Mouse (Mus musculus): ENCODE data around the gene Pigu.

Gene Pigu

DNA sequence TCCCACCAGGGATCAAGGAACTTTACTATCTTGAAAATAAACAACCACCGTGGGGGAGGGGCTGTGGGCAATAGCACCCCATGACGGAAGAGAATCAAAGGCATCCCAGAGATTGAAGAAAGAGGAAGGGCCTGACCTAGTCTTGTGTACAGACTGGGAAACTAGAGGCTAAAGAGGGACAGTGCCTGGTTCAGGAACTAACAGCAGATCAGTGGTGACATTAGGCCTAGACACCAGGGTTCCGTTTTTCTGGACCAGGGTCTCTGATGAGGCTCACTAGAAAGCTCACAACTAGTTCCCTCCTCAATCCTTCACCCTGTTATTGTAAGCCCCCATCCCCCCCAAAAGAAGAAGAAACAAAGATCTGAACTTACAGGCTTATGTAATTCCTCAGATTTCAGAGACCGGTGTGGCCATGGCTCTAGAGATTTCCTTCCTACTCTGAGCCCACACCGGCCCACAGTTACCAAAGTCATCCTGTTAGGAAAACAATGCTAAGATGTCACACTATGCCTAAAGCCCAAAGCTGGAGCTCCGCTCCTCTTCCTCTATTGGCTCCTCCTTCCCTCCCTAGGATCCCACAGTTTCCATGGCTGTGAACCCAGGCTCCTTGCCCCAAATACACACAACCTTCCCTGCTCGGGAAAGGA, 10.5 kb upstream of the Pigu start:
- peak; percentile 49 for DNase-seq (ENCODE audit: low read depth)

DNA sequence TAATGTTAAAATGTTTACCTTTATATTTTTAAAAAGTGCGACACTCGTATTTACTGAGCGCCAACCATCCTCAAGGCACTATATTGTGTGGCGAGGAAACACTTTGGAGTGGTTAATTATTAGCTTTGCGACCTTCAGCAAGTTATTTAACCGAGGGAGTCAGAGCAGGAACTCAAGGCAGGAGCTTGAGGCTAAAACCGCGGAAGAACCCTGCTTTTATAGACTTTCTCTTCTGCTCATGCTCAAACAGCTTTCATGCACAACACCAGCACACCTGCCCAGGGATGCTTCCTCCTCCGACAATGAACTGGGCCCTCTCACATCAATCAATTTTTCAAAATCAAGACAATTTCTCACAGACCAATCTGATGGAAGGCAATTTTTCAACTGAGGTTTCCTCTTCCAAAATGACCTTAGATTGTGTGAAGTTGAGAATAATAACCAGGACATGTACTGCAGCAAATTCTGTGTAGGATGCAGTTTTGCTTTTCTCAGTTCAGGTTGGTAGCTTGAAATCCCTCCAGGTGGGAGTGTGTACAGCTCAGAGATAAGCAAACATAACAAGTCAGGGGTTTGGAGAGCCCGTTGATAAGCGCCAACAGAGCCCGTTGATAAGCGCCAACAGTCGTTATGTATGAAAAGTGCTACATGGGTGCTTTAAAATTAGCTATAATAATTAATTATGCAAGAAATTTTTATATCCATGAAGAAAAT, 613 bp upstream of the Pigu start:
- no peak for DNase-seq (ENCODE audit: low read depth)

DNA sequence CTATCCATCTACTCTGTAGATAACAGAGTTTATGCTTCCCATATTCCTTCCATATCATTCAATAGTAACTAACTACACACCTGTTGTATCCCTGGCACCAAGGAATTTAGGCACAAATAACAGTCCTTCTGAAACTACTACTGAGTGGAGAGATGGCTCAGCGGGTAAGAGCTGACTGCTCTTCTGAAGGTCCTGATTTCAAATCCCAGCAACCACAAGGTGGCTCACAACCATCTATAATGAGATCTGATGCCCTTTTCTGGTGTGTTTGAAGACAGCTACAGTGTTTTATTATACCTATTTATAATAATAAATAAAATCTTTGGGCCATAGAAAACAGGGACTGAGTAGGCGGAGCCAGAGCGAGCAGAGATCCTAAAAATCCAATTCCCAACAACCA, 2.8 kb downstream of the Pigu start:
- DNase-seq (ENCODE audit: low read depth) = no peak

DNA sequence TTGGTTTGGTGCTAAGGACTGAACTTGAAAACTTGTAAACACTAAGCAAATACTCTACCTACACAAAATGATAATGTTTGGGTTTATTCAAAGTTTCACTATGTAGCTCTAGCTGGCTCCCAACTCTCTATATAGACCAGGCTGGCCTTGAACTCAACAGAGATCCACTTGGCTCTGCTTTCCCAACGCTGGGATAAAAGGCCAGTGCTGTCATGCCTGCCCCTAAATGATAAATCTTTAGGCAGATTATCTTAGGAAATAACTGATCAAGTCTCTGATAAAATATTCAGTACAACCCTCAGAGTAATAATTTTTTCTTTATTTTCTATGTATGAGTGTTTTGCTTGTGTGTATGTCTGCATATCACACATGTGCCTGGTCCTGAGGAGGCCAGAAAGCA, 10.6 kb downstream of the Pigu start:
- no peak for DNase-seq (ENCODE audit: low read depth)

DNA sequence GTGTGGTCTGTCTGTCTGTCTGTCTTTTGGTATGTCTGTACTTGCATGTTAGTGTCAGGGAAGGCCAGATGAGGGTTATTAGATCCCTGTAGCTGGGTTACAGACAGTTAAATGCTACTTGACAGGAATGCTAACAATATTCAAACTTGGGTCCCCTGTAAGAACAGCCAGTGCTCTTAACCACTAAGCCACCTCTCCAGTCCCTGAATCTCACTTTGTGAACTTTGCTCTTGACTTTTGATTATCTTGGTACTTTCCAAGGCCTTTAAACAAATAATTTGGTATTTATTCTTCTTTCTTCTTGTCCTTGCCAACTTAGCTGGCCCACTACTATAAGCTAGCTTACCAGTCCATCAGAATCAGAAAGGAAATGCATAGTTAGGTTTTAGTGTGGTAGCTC, 17.1 kb downstream of the Pigu start:
- DNase-seq (ENCODE audit: low read depth) = no peak

DNA sequence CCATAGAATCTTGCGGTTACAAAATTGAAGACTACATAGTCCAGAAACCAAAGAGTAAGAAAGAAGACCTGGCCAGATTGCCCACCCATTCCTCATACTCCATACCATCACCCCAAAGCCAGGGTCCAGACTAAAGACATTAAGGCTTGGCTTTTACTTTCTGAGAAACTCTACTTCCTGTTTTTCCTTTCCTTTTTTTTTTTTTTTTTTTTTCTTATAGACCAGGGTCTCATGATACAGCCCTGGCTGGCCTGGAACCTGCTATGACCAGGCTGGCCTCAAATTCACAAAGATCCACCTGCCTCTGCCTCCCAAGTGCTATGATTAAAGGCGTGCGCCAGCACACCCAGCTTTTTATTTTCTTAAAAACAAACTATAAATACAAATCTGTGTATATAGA, 21.0 kb downstream of the Pigu start:
- no peak for DNase-seq (ENCODE audit: low read depth)

DNA sequence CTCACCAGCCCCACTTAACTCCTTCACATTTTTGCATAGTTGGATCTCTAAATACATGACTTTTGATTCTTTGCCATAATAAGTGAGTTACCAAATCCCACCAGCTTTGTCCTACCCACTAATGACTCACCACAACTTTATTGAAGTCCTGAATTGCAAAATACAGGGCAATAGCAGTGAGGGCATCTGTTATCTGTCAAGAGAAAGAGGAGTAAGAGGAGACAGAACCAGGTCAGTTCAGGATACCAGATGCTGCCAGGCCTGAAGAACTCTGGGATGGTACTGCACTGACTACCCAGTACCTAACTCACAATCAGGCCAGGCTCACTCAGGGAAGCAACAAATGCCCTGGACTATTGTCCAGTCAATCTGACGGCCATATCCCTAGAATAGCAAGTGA, 22.0 kb downstream of the Pigu start:
- peak; percentile 64 for DNase-seq (ENCODE audit: low read depth)

DNA sequence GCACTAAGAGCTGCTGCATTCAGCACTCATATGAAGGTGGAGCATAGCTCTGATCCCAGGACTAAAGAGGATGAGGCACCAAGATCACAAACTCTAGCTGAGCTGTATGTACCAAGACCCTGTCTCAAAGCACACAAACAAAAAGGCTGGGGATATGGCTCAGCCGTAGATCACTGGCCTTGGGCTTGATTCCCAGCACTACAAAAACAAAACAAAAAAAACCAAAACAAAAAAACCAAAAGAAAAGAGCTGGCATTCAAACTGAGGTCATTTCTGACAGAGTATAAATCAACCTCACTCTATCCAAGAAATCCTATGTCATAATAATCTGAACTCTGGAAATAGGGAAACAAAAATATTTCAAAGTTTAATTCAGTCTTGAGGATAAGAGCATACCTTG, 23.8 kb downstream of the Pigu start:
- DNase-seq (ENCODE audit: low read depth) = no peak

DNA sequence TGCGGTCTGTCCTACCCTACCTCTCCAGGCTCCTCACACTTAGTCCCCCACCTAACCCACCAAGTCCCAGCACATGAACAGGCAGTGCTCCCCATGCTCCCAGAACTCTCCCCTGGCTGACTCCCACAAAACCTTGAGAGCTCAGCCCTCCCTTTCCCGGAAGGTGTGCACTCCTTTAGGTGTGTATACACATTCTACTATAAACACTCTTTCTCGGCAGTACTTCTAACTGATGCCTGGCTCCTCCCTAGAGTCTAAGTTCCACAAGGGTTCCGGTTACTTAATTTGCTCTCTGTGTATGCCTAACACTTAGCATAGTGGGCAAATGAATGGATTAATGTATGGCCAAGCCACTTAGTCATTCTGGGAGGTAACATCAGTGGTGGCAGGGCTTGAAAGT, 25.9 kb downstream of the Pigu start:
- DNase-seq (ENCODE audit: low read depth) = no peak

DNA sequence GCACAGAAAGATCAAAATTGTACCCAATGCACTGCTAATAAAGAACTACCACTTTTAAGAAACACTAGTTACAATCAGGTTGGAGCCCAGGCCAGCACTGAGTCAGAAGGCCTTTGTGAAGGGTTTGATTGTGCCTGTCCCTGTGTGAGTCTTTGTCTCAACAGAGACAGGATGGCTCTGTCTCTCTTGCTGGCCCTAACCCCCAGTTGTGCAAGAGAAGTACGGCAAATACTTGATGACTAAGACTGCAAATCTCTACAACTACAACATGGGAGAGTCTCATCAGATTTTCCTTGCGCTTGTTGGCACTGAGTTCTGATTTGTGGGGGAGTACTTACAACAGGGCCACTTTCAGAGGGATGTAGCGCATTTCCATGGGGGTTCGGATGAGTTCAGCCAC, 26.4 kb downstream of the Pigu start:
- DNase-seq (ENCODE audit: low read depth) = peak; percentile 46

DNA sequence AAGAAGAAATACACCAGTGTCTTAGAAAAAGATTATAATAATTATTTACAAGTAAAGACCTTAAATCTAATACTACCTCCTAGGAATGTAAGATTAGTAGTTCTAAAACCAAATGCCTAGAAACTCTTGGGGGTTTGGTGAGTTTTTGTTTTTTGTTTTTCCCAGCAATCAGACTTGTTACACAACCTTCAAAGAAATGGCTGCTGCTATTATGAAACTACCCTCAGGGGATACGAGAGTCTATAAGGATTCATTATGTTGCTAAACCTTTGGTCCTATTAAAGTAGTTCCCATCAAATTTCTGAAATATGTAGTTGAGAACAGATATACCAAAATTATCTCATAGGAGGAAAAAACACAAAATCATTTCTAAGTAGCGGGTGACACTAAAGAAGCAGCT, 27.5 kb downstream of the Pigu start:
- DNase-seq (ENCODE audit: low read depth) = no peak

DNA sequence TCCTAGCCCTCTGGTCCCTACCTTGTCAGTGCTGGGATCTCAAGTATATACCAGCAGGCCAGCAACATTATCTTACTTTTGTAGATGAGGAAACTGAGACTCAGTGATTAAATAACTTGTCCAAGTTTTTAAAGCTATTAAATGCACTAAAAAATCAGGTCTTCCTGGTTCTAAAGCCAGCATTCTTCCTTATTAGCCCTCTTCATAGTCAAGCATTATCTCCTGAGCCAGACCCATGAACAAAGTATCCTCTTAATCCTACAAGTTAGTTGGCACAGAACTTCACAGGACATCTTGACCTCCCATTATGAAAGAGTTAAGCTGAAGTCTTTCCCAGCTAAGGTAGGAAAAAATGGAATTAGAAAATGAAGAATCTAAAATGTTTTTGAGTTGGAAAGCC, 28.3 kb downstream of the Pigu start:
- no peak for DNase-seq (ENCODE audit: low read depth)

DNA sequence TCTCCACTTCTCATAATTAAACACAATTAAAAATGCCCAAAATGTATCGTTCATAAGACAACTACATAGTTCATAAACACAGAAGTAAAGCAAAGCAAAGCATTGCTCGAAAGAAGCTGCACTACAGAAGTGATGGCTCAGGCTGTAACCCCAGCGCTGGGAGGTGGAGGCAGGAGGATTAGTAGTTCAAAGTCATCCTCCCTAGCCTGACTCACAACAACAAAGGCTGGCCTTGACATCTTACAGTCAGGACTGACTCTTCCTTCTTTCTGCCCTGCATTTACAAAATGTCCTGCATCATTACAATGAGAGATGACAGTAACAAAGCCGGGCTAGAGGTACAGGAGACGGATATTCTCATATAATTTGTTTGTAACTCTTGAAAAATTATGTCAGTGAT, 29.3 kb downstream of the Pigu start:
- no peak for DNase-seq (ENCODE audit: low read depth)

DNA sequence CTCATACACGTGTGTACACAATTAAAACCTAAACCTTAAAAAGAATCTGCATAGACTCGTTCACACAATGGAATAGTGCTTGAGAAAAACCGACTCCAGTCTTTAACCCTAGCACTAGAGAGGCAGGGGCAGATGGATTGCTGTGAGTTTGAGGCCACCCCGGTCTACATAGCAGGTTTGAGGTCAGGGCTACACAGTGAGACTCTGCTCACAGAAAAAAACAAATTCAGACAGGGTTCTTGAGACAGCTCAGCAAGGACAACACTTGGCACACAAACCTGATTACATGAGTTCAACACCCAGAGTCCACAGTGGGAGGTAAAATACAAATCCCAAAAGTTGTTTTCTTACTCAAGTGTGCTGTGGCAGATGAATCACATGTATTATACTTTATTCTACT, 31.2 kb downstream of the Pigu start:
- no peak for DNase-seq (ENCODE audit: low read depth)

DNA sequence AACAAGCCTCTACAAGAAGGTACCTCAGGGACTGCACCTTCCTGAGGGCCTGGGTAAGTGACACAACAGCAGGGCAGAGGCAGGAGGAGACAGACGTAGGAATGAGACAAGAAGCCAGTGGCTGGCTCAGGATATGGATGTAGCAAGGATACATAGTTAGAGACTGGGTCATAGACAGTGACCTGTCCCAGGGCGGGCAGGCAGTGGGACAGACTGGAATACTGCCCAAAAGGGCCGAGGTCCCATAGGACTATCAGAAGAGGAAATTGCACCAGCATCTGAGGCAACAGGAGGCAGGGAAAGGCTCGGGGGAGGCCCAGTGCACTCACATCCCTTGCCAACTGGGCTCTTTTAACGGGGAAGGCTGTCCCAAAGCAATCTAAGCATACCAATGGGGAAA, 36.6 kb downstream of the Pigu start:
- DNase-seq (ENCODE audit: low read depth) = no peak

DNA sequence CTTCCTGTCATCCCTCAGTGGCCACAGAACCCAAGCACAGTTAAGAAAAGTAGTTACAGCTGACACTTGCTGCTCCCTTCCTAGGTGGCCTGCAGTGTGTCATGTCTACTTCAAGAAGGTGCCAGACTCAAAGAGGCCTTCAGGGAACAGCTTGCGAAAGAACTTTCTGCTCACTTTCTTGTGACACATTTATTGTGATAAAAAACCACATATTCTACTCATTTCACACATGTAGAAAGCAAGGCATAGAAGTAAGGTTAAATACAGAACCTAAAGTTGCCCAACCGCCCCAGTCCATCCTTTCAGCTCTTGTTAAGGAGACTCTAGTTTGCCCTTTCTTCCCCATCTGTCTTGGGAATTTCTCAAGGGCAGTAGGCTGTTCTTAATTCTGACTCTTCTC, 38.6 kb downstream of the Pigu start:
- DNase-seq (ENCODE audit: low read depth) = peak; percentile 84

DNA sequence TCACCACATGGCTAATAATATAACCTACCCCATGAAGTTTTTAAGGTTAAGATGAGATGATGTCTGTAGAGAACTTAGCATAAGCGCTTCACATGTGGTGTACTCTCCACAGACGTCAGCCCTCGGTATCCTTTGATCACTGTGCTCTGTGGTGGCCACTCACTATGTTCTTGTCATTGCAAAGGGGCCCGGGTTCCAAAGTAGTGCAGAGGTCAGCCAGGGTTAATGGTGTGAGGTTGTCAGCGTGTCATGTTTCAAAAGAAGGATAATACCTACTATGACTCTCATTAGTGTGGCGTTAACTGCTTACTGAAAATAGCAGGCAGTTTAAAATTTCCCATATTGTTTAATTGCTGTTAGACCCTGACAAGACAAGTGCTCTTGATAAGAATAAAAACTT, 43.6 kb downstream of the Pigu start:
- DNase-seq (ENCODE audit: low read depth) = no peak

DNA sequence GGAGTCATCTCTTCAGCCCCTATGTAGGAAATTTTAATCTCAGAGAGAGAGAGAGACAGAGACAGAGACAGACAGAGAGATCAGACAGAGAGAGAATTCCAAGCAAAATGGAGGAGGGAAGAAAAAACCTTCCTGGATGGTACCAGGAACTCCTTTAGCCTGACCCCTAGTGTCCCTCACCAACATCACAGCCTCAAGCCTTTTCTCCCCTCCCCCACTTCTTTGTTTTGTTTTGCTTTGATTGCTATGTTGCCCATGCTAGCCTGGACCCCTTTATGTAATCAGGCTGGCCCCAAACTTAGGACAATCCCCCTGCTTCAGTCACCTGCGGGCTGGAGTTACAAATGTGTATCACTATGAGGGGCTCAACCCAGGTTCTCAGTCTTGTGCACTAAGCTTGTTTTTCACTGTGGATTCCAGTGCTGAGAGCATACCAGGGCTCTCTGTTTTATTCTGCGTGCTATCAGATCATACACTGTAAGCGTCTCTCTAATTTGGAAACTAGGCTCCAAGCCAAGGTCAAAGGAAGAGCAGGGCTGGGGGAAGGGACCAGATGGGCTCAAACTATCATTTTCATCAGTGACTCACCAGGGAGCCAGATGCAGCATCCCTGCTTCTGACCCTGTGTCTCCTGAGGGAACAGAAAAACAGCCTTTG, 48.2 kb downstream of the Pigu start:
- DNase-seq (ENCODE audit: low read depth) = peak; percentile 86

DNA sequence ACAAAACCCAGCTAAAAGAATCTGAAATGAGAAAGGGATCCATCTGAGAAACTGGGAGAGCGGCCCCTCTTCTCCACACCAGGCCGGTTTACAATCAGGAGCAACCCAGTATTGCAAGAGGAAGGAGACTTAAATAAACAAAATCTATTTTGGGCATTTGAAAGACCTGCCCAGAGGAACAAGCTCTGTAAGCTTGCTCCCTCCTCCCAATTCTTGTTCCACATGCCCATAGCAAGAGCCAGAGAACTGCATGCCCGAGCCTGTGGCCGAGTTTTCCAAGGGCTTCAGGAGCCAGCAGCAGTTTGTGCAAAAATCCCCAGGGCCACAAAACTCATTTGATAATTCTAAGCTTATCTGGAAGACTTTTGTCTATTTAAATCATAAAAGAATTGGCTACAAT, 57.7 kb downstream of the Pigu start:
- no peak for DNase-seq (ENCODE audit: low read depth)

DNA sequence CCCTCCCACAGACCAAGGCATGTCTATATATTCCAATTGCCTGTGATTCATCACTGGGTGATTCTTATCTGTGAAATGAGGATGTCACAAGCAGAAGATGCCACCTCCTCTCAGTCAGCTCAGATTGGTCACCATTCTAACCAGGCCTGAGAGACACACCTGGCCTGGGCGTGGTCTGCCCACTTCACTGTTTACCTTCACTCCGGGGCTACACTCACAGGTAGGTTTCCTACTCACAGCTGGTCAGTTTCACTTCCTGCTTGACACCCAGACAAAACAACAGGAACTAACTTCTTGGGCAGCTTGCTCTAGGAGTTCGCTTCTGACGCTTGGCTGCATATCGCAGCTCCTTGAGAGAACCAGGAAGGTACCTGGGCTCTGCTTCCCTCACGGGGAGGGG, 61.8 kb downstream of the Pigu start:
- peak; percentile 40 for DNase-seq (ENCODE audit: low read depth)

DNA sequence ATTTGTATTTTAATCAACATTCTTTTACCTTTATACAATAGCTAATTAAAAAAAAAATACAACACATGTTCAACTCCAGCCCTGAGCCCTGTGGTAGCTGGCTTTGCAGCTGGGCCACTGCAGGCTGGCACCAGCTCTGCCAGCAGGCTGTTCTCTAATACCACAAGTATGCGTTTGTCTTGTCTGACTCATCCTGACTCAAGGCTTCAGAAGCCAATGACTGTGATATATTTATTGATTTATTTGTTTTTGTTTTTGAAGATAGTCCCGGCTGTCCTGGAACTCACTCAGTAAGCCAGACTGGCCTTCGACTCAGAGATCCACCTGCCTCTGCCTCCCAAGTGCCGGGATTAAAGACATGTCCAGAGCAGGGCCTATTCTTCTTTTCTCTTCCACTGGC, 63.3 kb downstream of the Pigu start:
- DNase-seq (ENCODE audit: low read depth) = peak; percentile 40

DNA sequence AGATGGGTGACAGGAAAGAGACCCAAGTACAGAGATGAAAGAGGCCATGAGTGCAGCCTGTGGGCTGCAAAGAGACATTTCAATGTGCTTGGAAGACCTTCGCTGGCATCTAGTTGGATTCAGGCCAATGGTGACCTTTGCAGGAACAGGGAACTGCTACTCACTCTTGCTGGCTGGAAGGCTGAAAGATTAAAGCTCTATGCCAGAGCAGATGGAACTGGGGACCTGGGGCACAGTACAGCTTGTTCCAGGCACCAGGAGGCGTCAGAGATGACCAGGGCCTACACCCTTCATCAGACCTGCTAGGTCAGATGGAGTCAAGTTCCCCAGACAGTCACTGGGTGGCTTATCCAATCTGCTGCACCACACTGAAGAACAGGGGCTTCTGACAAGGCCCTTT, 63.8 kb downstream of the Pigu start:
- DNase-seq (ENCODE audit: low read depth) = no peak

DNA sequence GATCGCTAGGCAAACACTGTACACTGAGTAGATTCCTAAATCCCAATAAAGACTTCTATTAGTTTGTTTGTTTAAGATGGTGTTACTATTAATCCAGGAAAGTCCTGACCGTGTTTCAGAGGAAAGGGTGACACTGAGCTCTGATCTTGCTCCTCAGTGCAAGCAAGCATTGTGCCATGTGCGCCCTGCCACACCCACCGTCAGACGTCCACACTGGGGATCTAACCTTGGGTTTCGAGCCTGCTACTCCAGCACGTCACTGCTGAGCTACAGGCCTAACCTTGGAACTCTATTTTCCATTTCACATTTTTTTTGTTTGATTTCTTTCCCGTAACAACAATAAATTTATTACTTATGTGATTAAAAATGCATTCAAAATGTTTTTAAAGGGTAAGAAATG, 67.2 kb downstream of the Pigu start:
- no peak for DNase-seq (ENCODE audit: low read depth)
